Mouse (Mus musculus) forebrain, postnatal 0 days (tissue): ENCODE measurements around the gene Setdb2. TPM values are rescaled to one million over a fixed set of nuclear protein-coding genes. Genes with fewer than 3 reads are reported as not detected.
A peak's percentile ranks its signal among the peaks of the same experiment; 100 is the strongest.

Experiments
- ATAC-seq: fragments of 200-750 bp; cut with Nextera tagmentation; 2 replicates; pipeline ENCODE4 v1.8.0; 2017; ENCODE audit warnings: mild to moderate bottlenecking, moderate library complexity
- DNase-seq: peaks from one replicate; pipeline ENCODE4 v3.0.0-alpha.2; 2015
- H3K27ac ChIP-seq: fragments of 300-500 bp; sonication (generic); 2 replicates; pipeline ENCODE4 v1.5.1; 2014; ENCODE audit warnings: low read depth, mild to moderate bottlenecking, antibody characterized with exemption, low read length, moderate library complexity, mixed read lengths
- H3K27me3 ChIP-seq: fragments of 300-500 bp; sonication (generic); 2 replicates; pipeline ENCODE4 v1.6.1; 2014; ENCODE audit warnings: mild to moderate bottlenecking, low read length, mixed read lengths; ENCODE audit not compliant: insufficient read depth
- H3K36me3 ChIP-seq: fragments of 300-500 bp; sonication (generic); 2 replicates; pipeline ENCODE4 v1.6.1; 2014; ENCODE audit warnings: mild to moderate bottlenecking, moderate library complexity; ENCODE audit not compliant: insufficient read depth
- H3K4me1 ChIP-seq: fragments of 300-500 bp; sonication (generic); 2 replicates; pipeline ENCODE4 v1.6.1; 2014; ENCODE audit warnings: antibody characterized with exemption; ENCODE audit not compliant: insufficient read depth
- H3K4me2 ChIP-seq: fragments of 300-500 bp; sonication (generic); 2 replicates; pipeline ENCODE4 v1.6.1; 2014; ENCODE audit warnings: low read depth, mild to moderate bottlenecking, moderate library complexity
- H3K4me3 ChIP-seq: fragments of 300-500 bp; sonication (generic); 2 replicates; pipeline ENCODE4 v1.5.1; 2014; ENCODE audit warnings: low read depth, low read length, mixed read lengths
- H3K9ac ChIP-seq: fragments of 300-500 bp; sonication (generic); 2 replicates; pipeline ENCODE4 v1.6.1; 2014; ENCODE audit warnings: mild to moderate bottlenecking
- H3K9me3 ChIP-seq: fragments of 300-500 bp; sonication (generic); 2 replicates; pipeline ENCODE4 v1.6.1; 2016; ENCODE audit warnings: low read length
- CTCF ChIP-seq: sonication (generic); IDR thresholded peaks from 2 replicates; pipeline ENCODE4 v1.5.1; 2016; ENCODE audit warnings: antibody characterized with exemption, control low read depth, low read depth
- whole genome bisulfite sequencing: fragments of 180-500 bp; shearing (Covaris S2); extraction: QIAGEN DNeasy Blood & Tissue Kit; methylation state at CpG from one replicate; pipeline ENCODE4 v1.1.7; 2014; 5-methylcytosine and 5-hydroxymethylcytosine counted together
- polyA plus RNA-seq: library from polyadenylated mRNA; unstranded; fragments of >200 nt; fragmentation: Nextera tagmentation; extraction: Ambion mirVana; gene quantifications from 2 replicates; pipeline ENCODE4 v1.2.1, GENCODE M21; 2015
- total RNA-seq: library from RNA; depleted of rRNA; stranded (reverse); fragments of >200 nt; gene quantifications from 2 replicates; pipeline ENCODE4 v1.2.3, GENCODE M21; 2014; rRNA removed

The Setdb2 gene
- total RNA-seq (4.9 and 7.9 TPM in 2 replicates), polyA plus RNA-seq (4.8 and 5.2 TPM in 2 replicates)

GRCm38 (mm10) chr14:59440558-59441471, at the start of gene Setdb2, which contains the start of gene Cab39l:
Gene Setdb2, minus strand, starts transcription at chr14:59440884.
Gene Cab39l, plus strand, starts transcription at chr14:59440972.
- Histone ChIP-seq H3K27ac (peak within 1 kb of the TSS; percentile 54), H3K9ac (peak within 1 kb of the TSS; percentile 66), H3K4me2 (peak within 1 kb of the TSS; percentile 77), H3K9me3 (no peaks in the 10 kb centered on the region), H3K27me3 (no peaks in the 10 kb centered on the region), H3K36me3 (no peaks in the 10 kb centered on the region), H3K4me1 (no peaks in the 10 kb centered on the region), H3K4me3 (peak within 1 kb of the TSS; percentile 88)
- DNase-seq (peak; percentile 94), ATAC-seq (peak; percentile 100)
- TF ChIP-seq CTCF, result peak; percentile 58
- under 1% methylated on average over 64 of the region's 66 CpGs for WGBS

GRCm38 (mm10) chr14:59485247-59485810, 44.6 kb upstream of the Setdb2 start:
- ATAC-seq (no peak), DNase-seq (no peak)
- H3K36me3 ChIP-seq, result no peaks in the 10 kb centered on the region
- no peak overlapping the region for H3K9ac ChIP-seq
- TF ChIP-seq CTCF, result no peak
- 93% methylated on average over 4 of the region's 4 CpGs for whole genome bisulfite sequencing
- H3K4me1 ChIP-seq, result no peaks in the 10 kb centered on the region
- H3K4me2 ChIP-seq, result no peak overlapping the region
- no peak overlapping the region for H3K27ac ChIP-seq
- no peak overlapping the region for H3K4me3 ChIP-seq
- H3K27me3 ChIP-seq, result no peaks in the 10 kb centered on the region
- no peaks in the 10 kb centered on the region for H3K9me3 ChIP-seq

- H3K36me3 ChIP-seq, result no peaks in the 10 kb centered on the region
- H3K4me3 ChIP-seq, result no peak overlapping the region
- DNase-seq (no peak), ATAC-seq (no peak)
- no peak overlapping the region for H3K27ac ChIP-seq
- no peak overlapping the region for H3K4me2 ChIP-seq
- no peaks in the 10 kb centered on the region for H3K9me3 ChIP-seq
- H3K27me3 ChIP-seq, result no peaks in the 10 kb centered on the region
- 65% methylated on average over 6 of the region's 6 CpGs for WGBS
- TF ChIP-seq CTCF, result no peak
- H3K9ac ChIP-seq, result no peak overlapping the region
- no peaks in the 10 kb centered on the region for H3K4me1 ChIP-seq
Observed at GRCm38 (mm10) chr14:59478699-59479098, 38.0 kb upstream of the Setdb2 start.

DNA sequence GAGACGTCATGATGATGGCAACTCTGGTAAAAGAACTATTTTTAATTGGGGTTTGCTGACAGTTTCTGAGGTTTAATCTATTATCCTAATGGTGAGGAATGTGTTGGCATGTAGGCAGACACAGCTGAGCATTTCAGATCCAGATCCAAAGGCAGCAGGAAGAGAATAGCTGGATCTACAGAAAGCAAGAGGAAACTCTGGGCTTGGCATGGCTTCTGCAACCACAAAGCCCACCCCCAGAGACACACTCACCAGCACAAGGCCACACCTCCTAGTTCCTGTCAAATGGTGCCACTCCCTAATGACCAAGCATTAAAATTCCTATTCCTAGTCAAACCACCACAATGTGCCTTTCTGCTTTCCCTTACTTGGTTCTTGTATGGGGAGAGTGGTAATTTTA, 30.1 kb upstream of the Setdb2 start:
- H3K4me1 ChIP-seq, result no peaks in the 10 kb centered on the region
- WGBS, result 77% methylated on average over 1 of the region's 1 CpGs
- no peaks in the 10 kb centered on the region for H3K9me3 ChIP-seq
- H3K27ac ChIP-seq, result no peak overlapping the region
- no peaks in the 10 kb centered on the region for H3K36me3 ChIP-seq
- ATAC-seq (no peak), DNase-seq (no peak)
- no peaks in the 10 kb centered on the region for H3K27me3 ChIP-seq
- H3K9ac ChIP-seq, result no peak overlapping the region
- H3K4me3 ChIP-seq, result no peak overlapping the region
- TF ChIP-seq CTCF, result no peak
- no peak overlapping the region for H3K4me2 ChIP-seq

DNA sequence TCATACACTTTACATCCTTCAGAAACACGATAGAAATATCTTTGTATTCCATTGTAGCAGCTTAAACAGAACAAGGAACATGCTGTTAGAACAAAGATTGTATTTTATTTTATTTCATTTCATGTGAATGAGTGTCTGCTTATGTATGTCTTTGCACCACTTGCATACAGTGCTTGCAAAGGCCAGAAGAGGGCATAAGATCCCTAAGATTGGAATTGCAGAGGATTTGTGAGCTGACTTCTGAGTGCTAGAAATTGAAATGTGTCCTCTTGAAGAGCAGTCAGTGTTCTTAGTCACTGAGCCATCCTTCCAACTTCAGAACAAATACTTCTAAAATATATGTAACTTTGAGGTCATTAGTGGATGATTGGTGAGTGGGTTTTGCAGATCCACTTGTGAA, 27.1 kb upstream of the Setdb2 start:
- no peaks in the 10 kb centered on the region for H3K27me3 ChIP-seq
- ATAC-seq (no peak), DNase-seq (peak; percentile 2)
- no peaks in the 10 kb centered on the region for H3K36me3 ChIP-seq
- no peak overlapping the region for H3K4me2 ChIP-seq
- H3K4me3 ChIP-seq, result no peak overlapping the region
- H3K27ac ChIP-seq, result no peak overlapping the region
- no peaks in the 10 kb centered on the region for H3K9me3 ChIP-seq
- H3K4me1 ChIP-seq, result no peaks in the 10 kb centered on the region
- WGBS, result 77% methylated on average over 1 of the region's 1 CpGs
- H3K9ac ChIP-seq, result no peak overlapping the region
- TF ChIP-seq CTCF, result peak; percentile 56

- no peaks in the 10 kb centered on the region for H3K36me3 ChIP-seq
- H3K27ac ChIP-seq, result no peak overlapping the region
- no peaks in the 10 kb centered on the region for H3K9me3 ChIP-seq
- H3K4me3 ChIP-seq, result no peak overlapping the region
- H3K9ac ChIP-seq, result no peak overlapping the region
- no peak overlapping the region for H3K4me2 ChIP-seq
- 94% methylated on average over 2 of the region's 2 CpGs for WGBS
- DNase-seq, result no peak
- no peaks in the 10 kb centered on the region for H3K4me1 ChIP-seq
- no peak for ATAC-seq
- H3K27me3 ChIP-seq, result no peaks in the 10 kb centered on the region
- TF ChIP-seq CTCF, result no peak
Observed at GRCm38 (mm10) chr14:59466503-59466902, 25.8 kb upstream of the Setdb2 start.

- no peak for ATAC-seq
Observed at GRCm38 (mm10) chr14:59447981-59448380, 7.3 kb upstream of the Setdb2 start.

More at GRCm38 (mm10) chr14:59447981-59448380, 7.3 kb upstream of the Setdb2 start:
- no peaks in the 10 kb centered on the region for H3K4me1 ChIP-seq
- H3K9me3 ChIP-seq, result peaks cover 4% of the 10 kb centered on the region; the same call in 1 of the 2 replicates
- H3K27ac ChIP-seq, result no peak overlapping the region
- H3K4me3 ChIP-seq, result no peak overlapping the region
- DNase-seq, result no peak
- TF ChIP-seq CTCF, result no peak
- H3K9ac ChIP-seq, result no peak overlapping the region
- H3K27me3 ChIP-seq, result no peaks in the 10 kb centered on the region
- H3K36me3 ChIP-seq, result no peaks in the 10 kb centered on the region
- H3K4me2 ChIP-seq, result no peak overlapping the region
